Mouse (Mus musculus) liver, embryonic 13.5 days (tissue): Measurements from ENCODE around the gene Mlx. TPM values are rescaled to one million over a fixed set of nuclear protein-coding genes. Genes with fewer than 3 reads are reported as not detected.
A peak's percentile ranks its signal among the peaks of the same experiment; 100 is the strongest.

Experiments used
- ATAC-seq: fragments of 200-750 bp; cut with Nextera tagmentation; 2 replicates; pipeline ENCODE4 v1.8.0; 2017; ENCODE audit warnings: low read depth, mild to moderate bottlenecking, moderate number of reproducible peaks, moderate library complexity
- DNase-seq: peaks from one replicate; pipeline ENCODE4 v3.0.0; 2022
- H3K27ac ChIP-seq: fragments of 300-500 bp; sonication (generic); 2 replicates; pipeline ENCODE4 v1.5.1; 2015; ENCODE audit warnings: moderate library complexity, mild to moderate bottlenecking, inconsistent platforms
- H3K27me3 ChIP-seq: fragments of 300-500 bp; sonication (generic); 2 replicates; pipeline ENCODE4 v1.6.1; 2015; ENCODE audit warnings: mild to moderate bottlenecking, inconsistent platforms
- H3K36me3 ChIP-seq: fragments of 300-500 bp; sonication (generic); 2 replicates; pipeline ENCODE4 v1.6.1; 2015; ENCODE audit warnings: mild to moderate bottlenecking, inconsistent platforms
- H3K4me1 ChIP-seq: fragments of 300-500 bp; sonication (generic); replicated peaks from 2 replicates; pipeline ENCODE4 v1.6.1; 2015; ENCODE audit warnings: inconsistent platforms
- H3K4me2 ChIP-seq: fragments of 300-500 bp; sonication (generic); 2 replicates; pipeline ENCODE4 v1.6.1; 2015; ENCODE audit warnings: inconsistent platforms, mild to moderate bottlenecking, moderate library complexity
- H3K4me3 ChIP-seq: fragments of 300-500 bp; sonication (generic); replicated peaks from 2 replicates; pipeline ENCODE4 v1.5.1; 2015; ENCODE audit warnings: mild to moderate bottlenecking, inconsistent platforms
- H3K9ac ChIP-seq: fragments of 300-500 bp; sonication (generic); 2 replicates; pipeline ENCODE4 v1.6.1; 2015; ENCODE audit warnings: mild to moderate bottlenecking, inconsistent platforms
- H3K9me3 ChIP-seq: fragments of 300-500 bp; sonication (generic); replicated peaks from 2 replicates; pipeline ENCODE4 v1.6.1; 2016; ENCODE audit warnings: inconsistent platforms
- WGBS: fragments of 180-500 bp; shearing (Covaris S2); methylation state at CpG from one replicate; pipeline ENCODE4 v1.1.7; 2015; ENCODE audit not compliant: insufficient replicate concordance; 5-methylcytosine and 5-hydroxymethylcytosine counted together
- polyA plus RNA-seq: library from polyadenylated mRNA; unstranded; fragments of >200 nt; fragmentation: Nextera tagmentation; extraction: Ambion mirVana; gene quantifications from 2 replicates; pipeline ENCODE4 v1.2.1, GENCODE M21; 2015

Gene Mlx
- polyA plus RNA-seq, 1 experiment from 2014 or later: 32.5 TPM

- no peaks in the 10 kb centered on the region for H3K9me3 ChIP-seq
- H3K36me3 ChIP-seq: peaks cover 20% of the 10 kb centered on the region
- DNase-seq (peak; percentile 74), ATAC-seq (no peak)
- peak overlapping the region; percentile 61 for H3K9ac ChIP-seq
- H3K27ac ChIP-seq: peak overlapping the region; percentile 100
- peak overlapping the region; percentile 69 for H3K4me2 ChIP-seq
- peak overlapping the region; percentile 45 for H3K4me3 ChIP-seq
- WGBS: 19% methylated on average over 18 of the region's 18 CpGs
- H3K4me1 ChIP-seq: peaks cover 72% of the 10 kb centered on the region
- peaks cover 22% of the 10 kb centered on the region for H3K27me3 ChIP-seq
Measured at GRCm38 (mm10) chr11:101066549-101067412, 20.3 kb upstream of the Mlx start.

GRCm38 (mm10) chr11:101069391-101070188 is 17.5 kb upstream of the Mlx start, which contains the start of gene Naglu:
TSS of gene Naglu (plus strand) at chr11:101070012.
- H3K9me3 ChIP-seq: no peaks in the 10 kb centered on the region
- ATAC-seq (peak; percentile 84), DNase-seq (peak; percentile 89)
- WGBS: 3% methylated on average over 35 of the region's 35 CpGs
- no peak within 1 kb of the TSS; the same call in 1 of the 2 replicates for H3K27ac ChIP-seq
- H3K27me3 ChIP-seq: peaks cover 35% of the 10 kb centered on the region
- peak within 1 kb of the TSS; percentile 79 for H3K9ac ChIP-seq
- H3K4me1 ChIP-seq: peaks cover 44% of the 10 kb centered on the region
- H3K4me3 ChIP-seq: peak within 1 kb of the TSS; percentile 78
- H3K36me3 ChIP-seq: 0 out of 2 replicates have a peak, but pooled peaks cover 4% of the 10 kb centered on the region
- peak within 1 kb of the TSS; percentile 97 for H3K4me2 ChIP-seq

GRCm38 (mm10) chr11:101070189-101070527 is 16.9 kb upstream of the Mlx start:
- peak; percentile 69 for ATAC-seq
- H3K27me3 ChIP-seq: peaks cover 35% of the 10 kb centered on the region

GRCm38 (mm10) chr11:101070987-101071386 is 16.1 kb upstream of the Mlx start:
- peak overlapping the region; percentile 78; the same call in 1 of the 2 replicates for H3K4me3 ChIP-seq
- peaks cover 30% of the 10 kb centered on the region for H3K4me1 ChIP-seq
- ATAC-seq (no peak), DNase-seq (no peak)
- no peaks in the 10 kb centered on the region for H3K36me3 ChIP-seq
- H3K27ac ChIP-seq: no peak overlapping the region
- WGBS: 60% methylated on average over 6 of the region's 6 CpGs
- H3K9ac ChIP-seq: peak overlapping the region; percentile 79; the same call in 1 of the 2 replicates
- H3K27me3 ChIP-seq: peaks cover 36% of the 10 kb centered on the region
- no peaks in the 10 kb centered on the region for H3K9me3 ChIP-seq
- peak overlapping the region; percentile 97 for H3K4me2 ChIP-seq

More at GRCm38 (mm10) chr11:101070189-101070527, 16.9 kb upstream of the Mlx start:
- H3K4me2 ChIP-seq: peak overlapping the region; percentile 97
- DNase-seq: no peak
- H3K4me1 ChIP-seq: peaks cover 38% of the 10 kb centered on the region
- peak overlapping the region; percentile 79 for H3K9ac ChIP-seq
- H3K9me3 ChIP-seq: no peaks in the 10 kb centered on the region
- H3K27ac ChIP-seq: no peak overlapping the region
- peak overlapping the region; percentile 78 for H3K4me3 ChIP-seq
- WGBS: under 1% methylated on average over 36 of the region's 36 CpGs
- 0 out of 2 replicates have a peak, but pooled peaks cover 2% of the 10 kb centered on the region for H3K36me3 ChIP-seq

- no peak for ATAC-seq
- Histone ChIP-seq H3K9ac (no peak overlapping the region), H3K4me2 (no peak overlapping the region), H3K4me3 (no peak overlapping the region), H3K27ac (no peak overlapping the region), H3K4me1 (peaks cover 21% of the 10 kb centered on the region), H3K9me3 (no peaks in the 10 kb centered on the region), H3K27me3 (peaks cover 45% of the 10 kb centered on the region), H3K36me3 (no peaks in the 10 kb centered on the region)
- WGBS: 66% methylated on average over 14 of the region's 14 CpGs
- no peak for DNase-seq
Measured at GRCm38 (mm10) chr11:101071810-101072428, 15.2 kb upstream of the Mlx start.

GRCm38 (mm10) chr11:101078121-101078520 is 9.0 kb upstream of the Mlx start, which contains the start of gene Hsd17b1:
TSS of gene Hsd17b1 (plus strand) at chr11:101078411.
- no peak within 1 kb of the TSS for H3K4me2 ChIP-seq
- no peak for DNase-seq
- peaks cover 32% of the 10 kb centered on the region for H3K4me1 ChIP-seq
- ATAC-seq: no peak
- H3K27ac ChIP-seq: no peak within 1 kb of the TSS
- H3K36me3 ChIP-seq: no peaks in the 10 kb centered on the region
- 72% methylated on average over 9 of the region's 9 CpGs for WGBS
- H3K9me3 ChIP-seq: no peaks in the 10 kb centered on the region
- H3K9ac ChIP-seq: no peak within 1 kb of the TSS
- peaks cover 65% of the 10 kb centered on the region for H3K27me3 ChIP-seq
- H3K4me3 ChIP-seq: no peak within 1 kb of the TSS

DNA sequence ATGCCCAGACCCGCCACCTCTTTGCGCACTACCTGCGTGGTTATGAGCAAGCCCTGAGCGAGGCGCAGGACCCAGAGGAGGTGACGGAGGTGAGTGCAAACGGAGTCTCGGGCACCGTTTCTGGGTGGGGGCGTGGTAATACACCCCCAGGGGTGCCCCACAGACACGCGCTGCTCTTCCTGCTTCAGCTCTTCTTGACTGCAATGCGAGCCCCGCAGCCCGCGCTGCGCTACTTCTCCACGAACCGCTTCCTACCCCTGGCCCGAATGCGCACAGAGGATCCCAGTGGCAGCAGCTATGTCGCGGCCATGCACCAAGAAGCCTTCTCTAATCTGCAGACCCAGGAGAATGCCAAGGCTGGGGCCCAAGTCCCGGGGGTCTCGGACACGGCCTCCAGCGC is 7.3 kb upstream of the Mlx start:
- no peaks in the 10 kb centered on the region for H3K9me3 ChIP-seq
- no peak overlapping the region for H3K27ac ChIP-seq
- H3K36me3 ChIP-seq: peaks cover 5% of the 10 kb centered on the region; the same call in 1 of the 2 replicates
- no peak for ATAC-seq
- DNase-seq: no peak
- H3K9ac ChIP-seq: no peak overlapping the region
- H3K4me2 ChIP-seq: peak overlapping the region; percentile 43
- WGBS: 4% methylated on average over 27 of the region's 27 CpGs
- peak overlapping the region; percentile 14 for H3K4me3 ChIP-seq
- peaks cover 60% of the 10 kb centered on the region for H3K27me3 ChIP-seq
- H3K4me1 ChIP-seq: peaks cover 49% of the 10 kb centered on the region

- Histone ChIP-seq H3K4me1 (peaks cover 53% of the 10 kb centered on the region), H3K27ac (no peak overlapping the region), H3K36me3 (peaks cover 11% of the 10 kb centered on the region; the same call in 1 of the 2 replicates), H3K4me3 (no peak overlapping the region; the same call in 1 of the 2 replicates), H3K27me3 (peaks cover 60% of the 10 kb centered on the region), H3K9ac (no peak overlapping the region), H3K9me3 (no peaks in the 10 kb centered on the region), H3K4me2 (no peak overlapping the region)
- ATAC-seq (no peak), DNase-seq (no peak)
- 69% methylated on average over 5 of the region's 5 CpGs for WGBS
Measured at GRCm38 (mm10) chr11:101080421-101080820, 6.7 kb upstream of the Mlx start.

DNA sequence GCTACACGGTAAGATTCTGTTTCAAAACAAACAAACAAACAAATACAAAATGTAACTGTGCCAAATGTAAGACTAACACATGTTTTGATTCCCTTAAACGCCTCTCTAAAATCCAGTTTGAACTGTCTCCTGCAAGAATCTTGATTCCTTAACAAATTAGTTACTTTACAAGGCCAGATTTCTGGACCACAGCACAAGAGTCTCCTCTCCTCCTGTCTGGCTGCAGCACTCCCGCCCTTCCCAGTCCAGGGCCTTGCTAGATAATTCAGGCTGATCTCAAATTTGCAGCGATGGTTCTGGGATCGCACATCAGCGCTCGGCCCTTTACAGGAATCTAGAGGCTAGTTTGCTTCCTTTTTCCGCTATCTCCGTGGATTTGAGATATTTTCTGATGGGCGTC is 5.4 kb upstream of the Mlx start:
- WGBS: 7% methylated on average over 10 of the region's 10 CpGs
- H3K4me2 ChIP-seq: peak overlapping the region; percentile 86
- H3K27ac ChIP-seq: peak overlapping the region; percentile 94
- ATAC-seq: no peak
- peak overlapping the region; percentile 90 for H3K9ac ChIP-seq
- H3K9me3 ChIP-seq: no peaks in the 10 kb centered on the region
- DNase-seq: no peak
- peak overlapping the region; percentile 79 for H3K4me3 ChIP-seq
- H3K4me1 ChIP-seq: peaks cover 66% of the 10 kb centered on the region
- H3K27me3 ChIP-seq: peaks cover 53% of the 10 kb centered on the region
- H3K36me3 ChIP-seq: peaks cover 17% of the 10 kb centered on the region

- under 1% methylated on average over 51 of the region's 51 CpGs for WGBS
- peaks cover 45% of the 10 kb centered on the region for H3K27me3 ChIP-seq
- H3K27ac ChIP-seq: peak within 1 kb of the TSS; percentile 94
- no peaks in the 10 kb centered on the region for H3K9me3 ChIP-seq
- H3K4me2 ChIP-seq: peak within 1 kb of the TSS; percentile 86
- peak; percentile 85 for ATAC-seq
- peak within 1 kb of the TSS; percentile 79 for H3K4me3 ChIP-seq
- peaks cover 70% of the 10 kb centered on the region for H3K4me1 ChIP-seq
- H3K36me3 ChIP-seq: peaks cover 17% of the 10 kb centered on the region
- peak within 1 kb of the TSS; percentile 90 for H3K9ac ChIP-seq
- peak; percentile 73 for DNase-seq
Measured at GRCm38 (mm10) chr11:101082208-101083082, 4.6 kb upstream of the Mlx start, which contains the start of gene Coasy. TSS of gene Coasy (plus strand) at chr11:101082565.
